Mouse (Mus musculus) neural tube, embryonic 12.5 days (tissue): Measurements from ENCODE around the gene Pros1. TPM values are rescaled to one million over a fixed set of nuclear protein-coding genes. Genes with fewer than 3 reads are reported as not detected.
A peak's percentile ranks its signal among the peaks of the same experiment; 100 is the strongest.

ENCODE experiments used
- ATAC-seq: fragments of 200-750 bp; cut with Nextera tagmentation; 2 replicates; pipeline ENCODE4 v1.8.0; 2017; ENCODE audit warnings: low read depth, mild to moderate bottlenecking, moderate TSS enrichment, moderate library complexity; ENCODE audit not compliant: low FRiP score
- H3K27ac ChIP-seq: fragments of 300-500 bp; sonication (generic); 2 replicates; pipeline ENCODE4 v1.5.1; 2016
- H3K27me3 ChIP-seq: fragments of 300-500 bp; sonication (generic); replicated peaks from 2 replicates; pipeline ENCODE4 v1.6.1; 2016; ENCODE audit warnings: mild to moderate bottlenecking
- H3K36me3 ChIP-seq: fragments of 300-500 bp; sonication (generic); 2 replicates; pipeline ENCODE4 v1.6.1; 2016; ENCODE audit warnings: mild to moderate bottlenecking
- H3K4me1 ChIP-seq: fragments of 300-500 bp; sonication (generic); 2 replicates; pipeline ENCODE4 v1.6.1; 2016
- H3K4me2 ChIP-seq: fragments of 300-500 bp; sonication (generic); replicated peaks from 2 replicates; pipeline ENCODE4 v1.6.1; 2016; ENCODE audit warnings: mild to moderate bottlenecking
- H3K4me3 ChIP-seq: fragments of 300-500 bp; sonication (generic); 2 replicates; pipeline ENCODE4 v1.5.1; 2016
- H3K9ac ChIP-seq: fragments of 300-500 bp; sonication (generic); 2 replicates; pipeline ENCODE4 v1.6.1; 2016; ENCODE audit warnings: mild to moderate bottlenecking
- H3K9me3 ChIP-seq: fragments of 300-500 bp; sonication (generic); 2 replicates; pipeline ENCODE4 v1.6.1; 2016; ENCODE audit warnings: mild to moderate bottlenecking
- WGBS: fragments of 180-500 bp; shearing (Covaris S2); methylation state at CpG from one replicate; pipeline ENCODE4 v1.1.7; 2016; 5-methylcytosine and 5-hydroxymethylcytosine counted together
- polyA plus RNA-seq: library from polyadenylated mRNA; unstranded; fragments of >200 nt; fragmentation: Nextera tagmentation; extraction: Ambion mirVana; gene quantifications from 2 replicates; pipeline ENCODE4 v1.2.1, GENCODE M21; 2016

Pros1 gene
- polyA plus RNA-seq, 1 experiment from 2014 or later = 21.3 TPM

DNA sequence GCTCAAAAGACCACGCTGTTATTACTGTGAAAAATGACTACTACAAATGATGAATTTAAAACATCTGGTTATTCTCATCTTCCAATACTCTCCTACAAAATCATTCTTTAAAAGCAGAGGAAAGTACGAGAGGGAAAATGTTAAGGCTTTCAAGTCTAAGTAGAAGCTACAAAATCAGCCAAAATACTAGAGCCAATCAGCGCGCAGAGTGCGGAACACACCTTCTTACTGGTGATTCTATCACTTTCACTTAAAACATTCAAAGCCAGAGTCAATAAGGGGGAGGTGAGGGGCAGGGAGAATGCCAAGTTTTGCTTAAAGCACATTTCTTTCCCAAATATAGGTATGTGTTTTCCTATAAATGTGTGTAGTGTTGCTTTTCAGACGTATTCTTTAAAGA lies 8.8 kb upstream of the Pros1 start:
- H3K27ac ChIP-seq = no peak overlapping the region
- H3K9ac ChIP-seq = no peak overlapping the region
- no peaks in the 10 kb centered on the region for H3K9me3 ChIP-seq
- no peaks in the 10 kb centered on the region for H3K36me3 ChIP-seq
- no peaks in the 10 kb centered on the region for H3K27me3 ChIP-seq
- peak overlapping the region; percentile 88; the same call in 1 of the 2 replicates for H3K4me2 ChIP-seq
- peaks cover 9% of the 10 kb centered on the region; the same call in 1 of the 2 replicates for H3K4me1 ChIP-seq
- 92% methylated on average over 6 of the region's 6 CpGs for WGBS
- no peak overlapping the region for H3K4me3 ChIP-seq
- ATAC-seq = no peak

DNA sequence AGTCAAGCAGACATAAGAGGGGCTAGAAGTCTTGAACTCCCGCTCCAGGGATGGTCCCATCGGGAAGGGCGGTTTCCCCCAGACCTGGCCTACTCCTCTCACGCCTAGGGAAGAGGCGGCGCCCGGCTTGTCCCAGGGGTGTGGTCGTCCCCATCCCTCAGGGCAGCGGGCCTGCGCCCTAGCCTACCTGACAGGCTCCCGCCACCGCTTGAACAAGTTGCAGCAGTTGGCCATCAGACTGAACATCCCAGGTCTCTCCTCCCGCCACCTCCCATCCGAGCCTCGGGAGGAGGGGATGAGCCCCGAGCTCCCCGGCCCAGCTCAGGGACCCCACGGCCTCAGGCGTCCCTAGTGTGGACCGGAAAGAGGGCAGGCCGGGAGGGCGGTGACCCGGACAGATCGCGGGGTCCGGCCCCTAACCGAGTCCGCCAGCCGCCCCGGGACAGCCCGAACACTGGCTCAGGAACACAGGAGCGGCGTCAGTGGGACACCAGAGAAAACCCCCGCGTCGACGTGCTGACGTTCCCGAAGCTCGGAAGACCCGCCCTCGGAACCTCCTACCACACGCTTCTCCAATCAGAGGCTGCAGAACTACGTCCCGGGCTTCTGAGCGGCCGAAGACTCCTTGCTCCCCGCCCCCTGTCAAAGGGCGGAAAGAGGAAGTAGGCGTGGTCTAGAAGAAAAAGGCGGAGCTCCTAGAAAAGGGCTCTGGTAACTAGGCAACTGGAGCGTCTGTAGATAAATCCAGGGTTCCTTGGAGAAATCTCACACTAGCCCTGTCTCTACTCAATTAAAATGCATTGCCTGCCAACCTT lies 7.4 kb upstream of the Pros1 start, which contains the start of gene Arl13b:
Arl13b (minus strand) TSS at position 543 of the 815 bp plus-strand sequence.
- Histone ChIP-seq H3K27ac (no peak within 1 kb of the TSS; the same call in 1 of the 2 replicates), H3K4me3 (peak within 1 kb of the TSS; percentile 83), H3K9me3 (no peaks in the 10 kb centered on the region), H3K36me3 (no peaks in the 10 kb centered on the region), H3K27me3 (no peaks in the 10 kb centered on the region), H3K9ac (peak within 1 kb of the TSS; percentile 76), H3K4me2 (peak within 1 kb of the TSS; percentile 88), H3K4me1 (peaks cover 9% of the 10 kb centered on the region; the same call in 1 of the 2 replicates)
- peak; percentile 100 for ATAC-seq
- under 1% methylated on average over 52 of the region's 52 CpGs for WGBS

DNA sequence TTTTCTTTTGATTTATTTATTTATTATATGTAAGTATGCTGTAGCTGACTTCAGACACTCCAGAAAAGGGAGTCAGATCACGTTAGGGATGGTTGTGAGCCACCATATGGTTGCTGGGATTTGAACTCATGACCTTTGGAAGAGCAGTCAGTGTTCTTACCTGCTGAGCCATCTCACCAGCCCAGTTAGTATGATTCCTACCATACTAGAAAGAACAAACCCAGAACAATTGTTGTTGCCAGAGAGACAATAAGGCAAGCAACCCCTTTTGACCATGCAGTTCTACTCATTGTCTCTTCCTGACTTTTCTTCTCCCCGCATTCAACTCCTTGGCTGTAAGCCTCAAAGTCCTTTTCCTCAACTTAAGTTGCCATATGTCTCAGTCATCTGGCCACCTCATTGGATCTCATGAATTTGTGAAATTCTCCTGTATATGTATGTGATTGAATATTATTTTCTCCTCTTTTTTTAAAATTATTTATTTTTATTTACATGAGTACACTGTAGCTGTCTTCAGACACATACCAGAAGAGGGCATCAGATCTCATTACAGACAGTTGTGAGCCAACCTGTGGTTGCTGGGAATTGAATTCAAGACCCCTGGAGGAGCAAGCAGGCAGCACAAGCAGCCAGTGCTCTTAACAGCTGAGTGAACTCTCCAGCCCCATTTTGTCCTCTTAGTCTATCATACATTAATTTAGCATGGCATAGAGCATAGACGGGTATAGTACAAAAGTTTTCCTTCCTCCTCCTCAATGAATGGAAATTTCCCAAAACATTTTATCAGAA lies 1.4 kb upstream of the Pros1 start:
- 86% methylated on average over 3 of the region's 3 CpGs for WGBS
- ATAC-seq = peak; percentile 12; the same call in 1 of the 2 replicates
- no peak overlapping the region for H3K9ac ChIP-seq
- H3K4me3 ChIP-seq = no peak overlapping the region
- H3K4me1 ChIP-seq = no peaks in the 10 kb centered on the region
- no peak overlapping the region for H3K4me2 ChIP-seq
- H3K36me3 ChIP-seq = no peaks in the 10 kb centered on the region
- no peaks in the 10 kb centered on the region for H3K27me3 ChIP-seq
- no peaks in the 10 kb centered on the region for H3K9me3 ChIP-seq
- H3K27ac ChIP-seq = no peak overlapping the region

DNA sequence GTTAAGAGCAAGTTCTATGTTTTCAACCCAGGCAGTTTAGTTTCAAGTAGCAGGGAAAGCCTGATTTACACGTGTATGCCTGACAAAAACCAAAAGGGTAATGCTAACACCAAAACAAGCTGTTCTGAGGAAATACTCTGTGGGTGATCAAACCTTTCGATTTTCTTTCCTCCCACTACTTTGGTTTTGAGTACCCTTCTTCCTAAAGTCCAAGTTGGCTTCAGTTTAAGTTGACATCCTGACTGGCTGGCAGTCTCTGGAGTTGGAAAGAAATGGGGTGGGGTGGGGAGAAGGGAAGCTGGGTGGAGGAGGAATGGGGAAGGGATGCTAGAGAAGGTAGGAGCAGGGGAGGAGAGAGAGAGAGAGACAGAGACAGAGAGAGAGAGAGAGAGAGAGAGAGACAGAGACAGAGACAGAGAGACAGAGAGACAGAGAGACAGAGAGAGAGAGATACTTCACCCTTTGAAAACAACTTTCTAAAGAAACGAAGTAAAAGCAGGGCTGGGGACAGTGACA lies 438 bp upstream of the Pros1 start:
- ATAC-seq = no peak
- H3K27ac ChIP-seq = no peak overlapping the region

DNA sequence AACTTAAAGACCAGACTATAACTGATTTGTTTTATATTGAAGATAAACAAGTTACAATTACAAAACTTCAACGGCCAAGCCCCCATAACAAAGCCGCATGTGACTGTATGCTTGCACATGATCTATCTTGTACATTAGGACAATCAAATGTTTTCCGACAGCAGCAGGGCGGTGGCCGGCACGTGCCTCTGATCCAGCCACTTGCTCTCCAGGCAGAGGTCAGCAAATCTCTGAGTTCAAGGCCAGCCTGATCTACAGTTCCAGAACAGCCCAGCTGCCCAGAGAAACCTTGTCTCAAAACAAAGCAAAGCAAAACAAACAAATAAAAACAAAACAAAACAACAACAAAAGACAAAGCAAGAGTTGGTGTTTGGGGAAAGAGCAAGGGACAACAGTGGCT lies 1.3 kb downstream of the Pros1 start:
- no peaks in the 10 kb centered on the region for H3K4me1 ChIP-seq
- WGBS = 80% methylated on average over 6 of the region's 6 CpGs
- H3K4me2 ChIP-seq = peak overlapping the region; percentile 91; the same call in 1 of the 2 replicates
- no peak overlapping the region for H3K4me3 ChIP-seq
- no peak overlapping the region for H3K27ac ChIP-seq
- H3K9me3 ChIP-seq = no peaks in the 10 kb centered on the region
- ATAC-seq = no peak
- H3K36me3 ChIP-seq = no peaks in the 10 kb centered on the region
- H3K9ac ChIP-seq = no peak overlapping the region
- no peaks in the 10 kb centered on the region for H3K27me3 ChIP-seq

More for the DNA sequence above, 438 bp upstream of the Pros1 start:
- H3K9ac ChIP-seq = peak overlapping the region; percentile 69
- H3K36me3 ChIP-seq = no peaks in the 10 kb centered on the region
- peak overlapping the region; percentile 91 for H3K4me2 ChIP-seq
- no peaks in the 10 kb centered on the region for H3K27me3 ChIP-seq
- no peaks in the 10 kb centered on the region for H3K9me3 ChIP-seq
- no peaks in the 10 kb centered on the region for H3K4me1 ChIP-seq
- H3K4me3 ChIP-seq = peak overlapping the region; percentile 52
- WGBS = 15% methylated on average over 3 of the region's 3 CpGs

DNA sequence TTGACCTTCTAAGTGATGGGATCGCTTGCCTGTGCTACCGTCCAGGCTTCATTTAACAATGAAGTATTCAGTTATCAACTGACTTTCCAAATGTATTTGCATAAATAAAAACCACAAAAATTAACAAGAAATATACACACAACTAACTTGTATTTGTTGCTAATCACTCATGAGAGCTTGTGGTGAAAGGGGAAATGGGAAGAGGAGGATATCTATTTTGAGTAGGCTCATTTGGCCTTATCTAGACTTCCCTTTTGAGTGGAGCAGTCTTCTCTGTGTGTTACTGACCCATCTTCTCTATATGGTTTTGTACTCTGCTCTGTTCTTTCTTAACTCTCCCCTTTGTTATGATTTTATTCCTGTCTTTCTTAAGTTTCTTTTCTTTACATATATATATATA lies 2.2 kb downstream of the Pros1 start:
- Histone ChIP-seq H3K9ac (no peak overlapping the region), H3K4me3 (no peak overlapping the region), H3K4me1 (no peaks in the 10 kb centered on the region), H3K27ac (no peak overlapping the region), H3K36me3 (no peaks in the 10 kb centered on the region), H3K27me3 (no peaks in the 10 kb centered on the region), H3K4me2 (no peak overlapping the region), H3K9me3 (no peaks in the 10 kb centered on the region)
- WGBS = 86% methylated on average over 2 of the region's 2 CpGs
- no peak for ATAC-seq

DNA sequence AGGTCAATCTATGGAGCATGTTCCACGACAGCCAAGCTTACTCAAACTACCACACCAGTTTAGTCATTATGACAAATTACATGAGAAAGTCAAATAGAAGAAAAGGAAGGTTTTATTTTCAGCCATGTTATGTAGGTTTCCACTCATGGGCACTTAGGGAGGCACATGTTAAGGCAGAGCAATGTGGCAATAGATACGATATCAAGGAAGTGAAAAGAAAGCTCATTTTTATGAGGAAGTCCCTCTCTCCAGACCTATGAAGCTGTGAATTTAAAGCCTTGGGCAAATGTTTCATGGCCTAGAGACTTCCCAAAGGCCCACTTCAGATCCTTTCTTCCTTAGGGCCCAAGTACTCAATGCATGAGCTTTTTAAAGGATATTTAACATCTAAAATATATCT lies 3.4 kb downstream of the Pros1 start:
- Histone ChIP-seq H3K4me1 (no peaks in the 10 kb centered on the region), H3K27me3 (no peaks in the 10 kb centered on the region), H3K4me2 (no peak overlapping the region), H3K36me3 (no peaks in the 10 kb centered on the region), H3K27ac (no peak overlapping the region), H3K4me3 (no peak overlapping the region), H3K9me3 (no peaks in the 10 kb centered on the region), H3K9ac (no peak overlapping the region)
- no peak for ATAC-seq
- 91% methylated on average over 2 of the region's 2 CpGs for WGBS

DNA sequence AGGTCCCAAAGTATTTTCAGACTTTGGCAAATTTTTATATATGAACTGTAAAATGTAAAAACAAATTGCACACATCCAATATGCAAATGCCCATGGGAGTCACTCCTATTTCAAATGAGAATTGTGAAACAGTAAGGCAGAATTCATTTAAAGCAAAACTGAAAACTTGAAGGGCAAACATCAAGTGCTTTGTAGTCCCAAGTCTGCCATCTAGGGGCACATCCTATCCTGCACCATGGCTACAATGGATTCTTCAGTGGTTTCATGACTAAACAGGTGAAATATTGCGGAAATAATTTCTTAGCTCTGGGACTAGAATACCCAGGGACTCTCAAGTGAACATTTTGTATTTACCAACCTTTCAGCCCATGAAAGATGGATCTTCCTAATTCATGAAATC lies 3.9 kb downstream of the Pros1 start:
- no peaks in the 10 kb centered on the region for H3K27me3 ChIP-seq
- no peak overlapping the region for H3K27ac ChIP-seq
- H3K4me2 ChIP-seq = no peak overlapping the region
- H3K4me3 ChIP-seq = no peak overlapping the region
- H3K9ac ChIP-seq = no peak overlapping the region
- no peaks in the 10 kb centered on the region for H3K36me3 ChIP-seq
- WGBS = 93% methylated on average over 1 of the region's 1 CpGs
- H3K4me1 ChIP-seq = no peaks in the 10 kb centered on the region
- no peaks in the 10 kb centered on the region for H3K9me3 ChIP-seq
- no peak for ATAC-seq

DNA sequence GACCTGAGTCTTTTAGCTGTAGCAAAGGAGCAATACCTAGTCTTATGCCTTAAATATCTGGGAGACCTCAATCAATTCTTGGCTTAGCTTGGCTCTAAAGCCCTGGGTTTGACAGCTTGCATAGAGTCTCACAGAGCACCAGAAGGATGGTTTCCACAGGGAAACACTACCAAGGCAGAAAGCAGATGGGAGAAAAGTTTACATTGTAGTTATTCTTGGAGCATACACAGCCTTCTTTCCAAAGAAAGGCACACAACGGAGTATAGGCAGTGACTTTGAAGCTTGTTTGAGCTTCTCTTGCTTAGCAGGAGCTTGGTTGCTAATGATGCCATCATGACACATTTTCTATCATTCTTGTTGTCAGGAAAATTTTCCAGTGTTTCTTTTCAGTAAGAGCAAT lies 6.0 kb downstream of the Pros1 start:
- ATAC-seq = no peak

DNA sequence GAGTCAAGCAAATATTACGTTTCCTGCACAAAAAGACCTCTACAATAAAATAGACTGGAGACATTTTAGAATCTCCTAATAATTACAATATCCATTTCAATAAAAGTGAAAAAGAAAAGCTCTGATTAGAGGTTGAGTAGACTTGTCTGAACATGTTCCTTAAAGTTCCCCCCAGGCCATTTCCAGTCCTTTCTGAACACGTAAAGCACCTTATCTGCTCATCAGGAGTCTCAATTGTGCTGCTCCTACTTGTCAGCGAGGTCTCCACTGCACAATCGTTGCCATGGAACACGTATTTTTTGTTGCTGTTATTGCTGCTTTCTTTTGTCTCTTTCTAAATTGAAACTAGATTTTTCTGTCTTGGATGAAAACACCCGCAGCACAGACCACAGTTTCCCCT lies 7.3 kb downstream of the Pros1 start:
- no peak overlapping the region for H3K27ac ChIP-seq
- WGBS = 74% methylated on average over 6 of the region's 6 CpGs
- H3K27me3 ChIP-seq = no peaks in the 10 kb centered on the region
- no peak overlapping the region for H3K4me2 ChIP-seq
- ATAC-seq = no peak
- H3K9ac ChIP-seq = no peak overlapping the region
- no peaks in the 10 kb centered on the region for H3K9me3 ChIP-seq
- no peaks in the 10 kb centered on the region for H3K4me1 ChIP-seq
- H3K36me3 ChIP-seq = no peaks in the 10 kb centered on the region
- H3K4me3 ChIP-seq = no peak overlapping the region

More for the DNA sequence above, 6.0 kb downstream of the Pros1 start:
- no peaks in the 10 kb centered on the region for H3K36me3 ChIP-seq
- H3K4me2 ChIP-seq = no peak overlapping the region
- 85% methylated on average over 1 of the region's 1 CpGs for WGBS
- H3K9me3 ChIP-seq = no peaks in the 10 kb centered on the region
- no peaks in the 10 kb centered on the region for H3K4me1 ChIP-seq
- no peaks in the 10 kb centered on the region for H3K27me3 ChIP-seq
- no peak overlapping the region for H3K4me3 ChIP-seq
- no peak overlapping the region for H3K27ac ChIP-seq
- H3K9ac ChIP-seq = no peak overlapping the region

DNA sequence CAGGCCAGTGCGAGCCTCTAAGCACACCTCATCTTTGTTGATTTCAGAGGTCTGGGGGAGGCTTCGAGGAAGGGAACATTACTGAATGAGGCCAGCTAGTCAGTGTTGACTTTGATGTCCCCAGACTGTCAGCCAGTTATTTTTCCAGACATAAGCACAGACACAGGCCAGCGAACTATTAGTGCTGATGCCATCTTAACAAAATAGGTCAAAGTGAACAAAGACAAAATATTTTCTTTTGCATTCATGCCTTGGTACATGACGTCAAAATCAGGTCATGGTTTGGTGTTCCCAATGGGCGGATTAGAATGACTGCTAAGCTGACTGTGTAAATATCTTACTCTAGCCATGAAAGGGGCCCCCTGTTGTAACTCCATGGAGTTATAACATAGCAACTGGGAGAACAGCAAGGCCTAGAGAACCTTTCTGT lies 18.6 kb downstream of the Pros1 start:
- no peak overlapping the region for H3K4me2 ChIP-seq
- WGBS = 32% methylated on average over 5 of the region's 5 CpGs
- H3K9ac ChIP-seq = no peak overlapping the region
- peaks cover 7% of the 10 kb centered on the region; the same call in 1 of the 2 replicates for H3K4me1 ChIP-seq
- no peaks in the 10 kb centered on the region for H3K9me3 ChIP-seq
- H3K4me3 ChIP-seq = no peak overlapping the region
- 0 out of 2 replicates have a peak, but pooled peaks have one; percentile 16 for ATAC-seq
- no peaks in the 10 kb centered on the region for H3K36me3 ChIP-seq
- H3K27me3 ChIP-seq = no peaks in the 10 kb centered on the region
- no peak overlapping the region for H3K27ac ChIP-seq

DNA sequence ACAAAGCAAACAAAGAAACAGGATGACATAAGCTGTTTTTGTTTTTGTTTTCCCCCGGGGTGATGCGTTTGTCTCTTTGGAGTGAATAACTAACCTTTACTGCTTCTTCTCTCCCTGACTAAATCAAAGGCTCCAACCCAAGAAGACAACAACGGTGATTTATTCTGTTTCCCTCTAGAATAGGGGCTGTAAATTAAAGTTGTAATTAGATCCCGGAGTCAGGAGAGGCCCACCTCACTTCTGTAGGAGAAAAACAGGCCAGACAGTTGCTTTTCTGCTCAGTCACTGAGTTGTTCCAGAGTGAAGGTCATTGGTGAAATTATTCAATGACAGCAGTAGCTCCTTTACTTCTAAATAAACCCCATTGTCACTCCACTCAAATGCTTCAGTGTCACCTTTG lies 19.1 kb downstream of the Pros1 start:
- no peak overlapping the region for H3K4me2 ChIP-seq
- peak; percentile 82 for ATAC-seq
- 9% methylated on average over 4 of the region's 4 CpGs for WGBS
- H3K9me3 ChIP-seq = no peaks in the 10 kb centered on the region
- H3K36me3 ChIP-seq = no peaks in the 10 kb centered on the region
- no peak overlapping the region for H3K9ac ChIP-seq
- no peak overlapping the region for H3K27ac ChIP-seq
- H3K4me3 ChIP-seq = no peak overlapping the region
- peaks cover 7% of the 10 kb centered on the region; the same call in 1 of the 2 replicates for H3K4me1 ChIP-seq
- H3K27me3 ChIP-seq = no peaks in the 10 kb centered on the region
